Mouse (Mus musculus): ENCODE data around the gene Jarid2.
A peak's percentile ranks its signal among the peaks of the same experiment; 100 is the strongest.

Jarid2 gene

DNA sequence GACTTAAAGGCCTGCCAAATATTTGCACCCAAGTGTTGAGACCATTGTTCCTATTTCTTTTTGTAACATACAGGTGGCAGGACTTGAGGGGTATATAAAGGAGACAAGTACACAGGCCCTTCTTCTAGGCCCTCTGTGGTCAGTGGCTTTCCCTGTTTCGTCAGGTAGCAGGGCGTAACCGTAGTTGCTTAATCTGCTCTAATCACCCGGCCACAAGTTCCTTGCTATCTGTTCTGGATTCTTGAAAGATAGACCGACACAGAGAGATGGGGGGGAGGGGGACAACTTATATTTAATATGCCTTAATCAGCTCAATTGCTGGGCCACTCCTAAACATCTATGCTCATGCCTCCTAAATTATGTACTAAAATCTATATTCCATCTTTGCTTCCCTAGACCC lies 186.1 kb downstream of the Jarid2 start:
- DNase-seq (ENCODE audit: low spot score in 2 of 2) = no peak

- no peak for DNase-seq (ENCODE audit: low spot score in 2 of 2)
Observed at GRCm38 (mm10) chr13:44915945-44916344, 186.7 kb downstream of the Jarid2 start.

GRCm38 (mm10) chr13:44917202-44917601 lies 187.9 kb downstream of the Jarid2 start:
- no peak for DNase-seq (ENCODE audit: low spot score in 2 of 2)

DNA sequence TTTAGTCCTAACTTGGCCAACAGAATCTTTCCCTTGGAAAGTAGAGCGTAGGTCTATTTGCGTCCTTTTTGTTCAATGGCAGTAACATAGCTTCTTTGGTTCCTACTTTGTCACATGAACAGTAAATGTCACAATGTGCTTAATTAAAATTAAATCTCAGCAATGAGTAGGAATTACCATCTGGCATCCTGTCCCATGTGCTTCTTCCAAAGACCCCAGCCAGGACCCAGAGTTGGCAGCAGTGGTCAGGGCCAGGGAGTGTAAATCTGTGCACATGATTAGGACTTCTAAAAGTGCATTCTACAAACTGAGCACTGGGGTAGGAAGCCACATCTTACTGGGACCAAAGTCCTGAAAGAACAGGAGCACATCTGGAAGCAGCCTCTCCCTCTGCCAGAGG lies 189.0 kb downstream of the Jarid2 start:
- no peak for DNase-seq (ENCODE audit: low spot score in 2 of 2)

DNA sequence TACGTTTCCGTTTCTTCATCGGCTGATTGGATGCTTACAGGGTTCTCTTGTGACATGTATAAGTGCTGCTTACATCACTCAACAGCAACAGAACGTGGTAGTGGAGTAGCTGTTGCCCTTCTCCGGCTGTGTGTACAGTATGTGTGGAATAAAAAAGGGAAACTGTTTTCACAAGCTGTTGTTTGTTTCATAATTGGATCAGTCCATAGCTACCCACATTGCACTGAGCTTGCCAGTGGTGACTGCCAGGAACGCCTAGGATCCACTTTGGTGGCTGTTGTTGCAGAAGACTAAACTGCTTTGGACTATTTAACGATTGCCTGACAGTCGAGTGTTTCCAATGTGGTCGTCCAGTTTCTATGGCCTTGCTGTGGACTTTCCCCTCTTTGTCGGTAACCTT lies 191.8 kb downstream of the Jarid2 start:
- DNase-seq (ENCODE audit: low spot score in 2 of 2) = no peak

- DNase-seq (ENCODE audit: low spot score in 2 of 2) = no peak
Observed at GRCm38 (mm10) chr13:44921721-44922120, 192.4 kb downstream of the Jarid2 start.

- no peak for DNase-seq (ENCODE audit: low spot score in 2 of 2)
Observed at GRCm38 (mm10) chr13:44924042-44924441, 194.8 kb downstream of the Jarid2 start.

DNA sequence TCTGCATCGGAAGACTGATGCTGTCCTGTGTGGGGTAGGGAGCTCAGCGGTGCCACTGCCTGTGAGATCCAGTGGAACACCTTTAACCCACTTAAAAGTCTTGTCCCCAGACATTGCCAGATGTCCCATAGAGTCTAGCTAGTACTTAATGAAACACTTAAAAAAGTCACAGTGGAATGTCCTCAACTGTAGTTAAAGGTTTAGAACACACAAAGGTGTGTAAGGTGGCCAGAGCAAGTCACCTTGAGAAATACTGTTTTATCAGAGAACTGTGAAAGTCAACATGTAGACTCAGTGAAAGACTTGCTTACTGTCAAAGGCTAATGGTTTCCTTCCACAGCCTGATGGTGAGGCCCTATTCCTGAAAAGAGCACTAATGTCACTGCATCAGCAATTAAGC lies 195.9 kb downstream of the Jarid2 start:
- no peak for DNase-seq (ENCODE audit: low spot score in 2 of 2)

GRCm38 (mm10) chr13:44926311-44926710 lies 197.0 kb downstream of the Jarid2 start:
- DNase-seq (ENCODE audit: low spot score in 2 of 2) = no peak

GRCm38 (mm10) chr13:44932307-44933264 lies 203.3 kb downstream of the Jarid2 start:
- no peak for DNase-seq (ENCODE audit: low spot score in 2 of 2)

GRCm38 (mm10) chr13:44933575-44933974 lies 204.3 kb downstream of the Jarid2 start:
- DNase-seq (ENCODE audit: low spot score in 2 of 2) = no peak

DNA sequence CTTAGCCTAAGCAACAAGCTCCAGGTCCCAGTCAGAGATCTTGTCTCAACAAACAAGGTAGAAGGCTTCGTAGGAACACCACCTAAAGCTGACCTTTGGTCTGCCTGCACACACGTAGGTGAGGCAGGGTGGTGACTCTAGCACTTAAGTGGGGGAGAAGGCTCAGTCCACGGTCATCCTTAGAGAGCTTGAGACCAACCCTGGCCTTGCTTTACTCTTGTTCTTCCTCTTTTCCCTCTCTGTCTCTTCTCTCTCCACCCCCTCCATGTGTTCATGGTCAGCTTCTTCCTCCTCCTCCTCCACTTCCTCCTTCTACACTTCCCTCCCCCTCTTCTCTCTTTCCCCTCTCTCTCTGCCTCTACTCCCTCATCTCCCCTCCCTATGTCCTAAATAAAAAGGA lies 208.4 kb downstream of the Jarid2 start:
- no peak for DNase-seq (ENCODE audit: low spot score in 2 of 2)

- DNase-seq (ENCODE audit: low spot score in 2 of 2) = peak in 1 of 2 experiments; percentile 25
Observed at GRCm38 (mm10) chr13:44939326-44940035, 210.2 kb downstream of the Jarid2 start.

- no peak for DNase-seq (ENCODE audit: low spot score in 2 of 2)
Observed at GRCm38 (mm10) chr13:44943618-44944017, 214.3 kb downstream of the Jarid2 start.

- no peak for DNase-seq (ENCODE audit: low spot score in 2 of 2)
Observed at GRCm38 (mm10) chr13:44946880-44947635, 217.8 kb downstream of the Jarid2 start.

GRCm38 (mm10) chr13:44948320-44949250 lies 219.3 kb downstream of the Jarid2 start:
- DNase-seq (ENCODE audit: low spot score in 2 of 2) = no peak

DNA sequence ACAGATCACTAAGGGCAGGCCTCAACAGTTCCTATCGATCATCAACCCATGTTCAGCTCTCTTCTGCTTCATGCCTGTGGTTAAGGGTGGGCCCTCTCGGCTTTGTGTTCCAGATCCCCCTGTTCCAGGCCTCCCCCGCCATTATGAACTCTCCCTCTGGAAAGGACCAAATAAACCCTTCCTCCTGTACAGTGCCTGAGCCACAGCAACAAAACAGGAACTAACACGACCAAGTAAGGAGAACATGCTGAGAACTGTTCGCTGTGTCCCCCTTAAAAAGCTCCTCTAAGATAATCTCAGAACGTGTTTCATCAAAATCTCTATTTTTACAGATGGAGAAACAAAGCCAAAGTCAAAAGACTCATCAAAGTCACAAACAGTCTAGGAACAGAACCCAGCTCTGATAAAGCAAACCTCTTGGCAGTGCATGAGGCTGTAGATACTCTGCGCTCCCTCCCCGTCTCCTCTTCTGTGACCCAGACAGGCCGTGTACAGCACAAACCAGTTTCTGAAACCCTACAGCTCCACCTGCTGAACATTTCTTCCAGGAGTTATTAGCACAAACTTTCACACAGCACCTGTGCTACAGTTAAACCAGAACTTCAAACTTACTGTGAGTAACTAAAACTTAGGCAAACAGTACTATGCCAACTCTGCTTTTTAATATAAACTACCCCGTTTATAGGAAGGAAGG lies 223.3 kb downstream of the Jarid2 start:
- peak in 1 of 2 experiments; percentile 12 for DNase-seq (ENCODE audit: low spot score in 2 of 2)

- no peak for DNase-seq (ENCODE audit: low spot score in 2 of 2)
Observed at GRCm38 (mm10) chr13:44953546-44954231, 224.4 kb downstream of the Jarid2 start.

GRCm38 (mm10) chr13:44954232-44954568 lies 224.9 kb downstream of the Jarid2 start:
- no peak for DNase-seq (ENCODE audit: low spot score in 2 of 2)

GRCm38 (mm10) chr13:44955781-44956180 lies 226.5 kb downstream of the Jarid2 start:
- no peak for DNase-seq (ENCODE audit: low spot score in 2 of 2)
